Mouse (Mus musculus): ENCODE measurements around the gene Mal.

DNA sequence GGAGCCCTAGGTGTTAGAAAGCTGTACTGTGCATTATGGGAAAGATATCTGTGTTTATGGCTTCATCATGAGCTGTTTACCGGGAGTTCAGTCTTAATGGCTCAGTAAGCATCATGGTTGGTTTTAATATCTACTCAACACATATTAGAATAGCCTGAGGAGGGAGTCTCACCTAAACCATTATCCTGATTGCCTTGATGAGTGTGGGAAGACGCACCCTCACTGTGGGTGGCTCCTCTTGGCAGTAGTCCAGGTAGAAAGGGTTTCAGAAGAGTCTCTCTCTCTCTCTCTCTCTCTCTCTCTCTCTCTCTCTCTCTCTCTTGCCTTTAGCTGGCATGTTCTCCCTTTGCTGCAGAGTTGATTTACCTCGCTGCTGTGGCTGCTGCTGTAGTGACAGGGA is 34.4 kb downstream of the Mal start:
- TF ChIP-seq CTCF (IDR thresholded peaks at IDR 0.05; ENCODE audit: low read depth, low read length): no peak
- no peak for TF ChIP-seq POLR2A (IDR thresholded peaks at IDR 0.05; ENCODE audit: borderline replicate concordance, low read depth, low read length)

Data from bone marrow macrophage, adult 2 months (primary cell).